Mouse (Mus musculus) midbrain, embryonic 12.5 days (tissue): ENCODE measurements at regions not wholly inside any gene's neighbourhood (a gene's known extent, or its start where the extent isn't known, plus 50 kb on each side); places are given as distances from the start of the nearest gene placed in this dataset.

ENCODE experiments used
- ATAC-seq: fragments of 200-750 bp; cut with Nextera tagmentation; 2 replicates; pipeline ENCODE4 v1.8.0; 2017; ENCODE audit warnings: low read depth, moderate TSS enrichment, moderate library complexity; ENCODE audit not compliant: low FRiP score
- H3K27ac ChIP-seq: fragments of 300-500 bp; sonication (generic); replicated peaks from 2 replicates; pipeline ENCODE4 v1.5.1; 2016; ENCODE audit warnings: mild to moderate bottlenecking
- H3K27me3 ChIP-seq: fragments of 300-500 bp; sonication (generic); 2 replicates; pipeline ENCODE4 v1.6.1; 2016; ENCODE audit warnings: mild to moderate bottlenecking
- H3K36me3 ChIP-seq: fragments of 300-500 bp; sonication (generic); 2 replicates; pipeline ENCODE4 v1.6.1; 2016
- H3K4me1 ChIP-seq: fragments of 300-500 bp; sonication (generic); 2 replicates; pipeline ENCODE4 v1.6.1; 2016
- H3K4me2 ChIP-seq: fragments of 300-500 bp; sonication (generic); replicated peaks from 2 replicates; pipeline ENCODE4 v1.6.1; 2016; ENCODE audit warnings: mild to moderate bottlenecking, moderate library complexity
- H3K4me3 ChIP-seq: fragments of 300-500 bp; sonication (generic); 2 replicates; pipeline ENCODE4 v1.5.1; 2016; ENCODE audit warnings: mild to moderate bottlenecking
- H3K9ac ChIP-seq: fragments of 300-500 bp; sonication (generic); replicated peaks from 2 replicates; pipeline ENCODE4 v1.6.1; 2016; ENCODE audit warnings: mild to moderate bottlenecking, moderate library complexity
- H3K9me3 ChIP-seq: fragments of 300-500 bp; sonication (generic); 2 replicates; pipeline ENCODE4 v1.6.1; 2016; ENCODE audit warnings: mild to moderate bottlenecking
- WGBS: fragments of 180-500 bp; shearing (Covaris S2); methylation state at CpG from one replicate; pipeline ENCODE4 v1.1.7; 2016; 5-methylcytosine and 5-hydroxymethylcytosine counted together

- no peak overlapping the region for H3K9ac ChIP-seq
- 90% methylated on average over 7 of the region's 7 CpGs for WGBS
- no peaks in the 10 kb centered on the region for H3K9me3 ChIP-seq
- H3K27me3 ChIP-seq: no peaks in the 10 kb centered on the region
- H3K27ac ChIP-seq: no peak overlapping the region
- no peaks in the 10 kb centered on the region for H3K4me1 ChIP-seq
- no peak overlapping the region for H3K4me3 ChIP-seq
- no peaks in the 10 kb centered on the region for H3K36me3 ChIP-seq
- ATAC-seq: no peak
- H3K4me2 ChIP-seq: no peak overlapping the region
Observed at GRCm38 (mm10) chr10:111767011-111767720, 205.3 kb upstream of the Krr1 start.

GRCm38 (mm10) chr10:111767813-111768455, 204.5 kb upstream of the Krr1 start:
- Histone ChIP-seq H3K4me1 (no peaks in the 10 kb centered on the region), H3K36me3 (no peaks in the 10 kb centered on the region), H3K27me3 (no peaks in the 10 kb centered on the region), H3K9me3 (no peaks in the 10 kb centered on the region), H3K4me2 (no peak overlapping the region), H3K9ac (no peak overlapping the region), H3K4me3 (no peak overlapping the region), H3K27ac (no peak overlapping the region)
- WGBS: 92% methylated on average over 14 of the region's 14 CpGs
- ATAC-seq: no peak

- Histone ChIP-seq H3K9ac (no peak overlapping the region), H3K4me3 (no peak overlapping the region), H3K27me3 (no peaks in the 10 kb centered on the region), H3K4me2 (no peak overlapping the region), H3K9me3 (no peaks in the 10 kb centered on the region), H3K4me1 (no peaks in the 10 kb centered on the region), H3K36me3 (no peaks in the 10 kb centered on the region), H3K27ac (no peak overlapping the region)
- ATAC-seq: no peak
- 89% methylated on average over 9 of the region's 9 CpGs for WGBS
Observed at GRCm38 (mm10) chr10:111769486-111770002, 202.9 kb upstream of the Krr1 start.

- no peak for ATAC-seq
- Histone ChIP-seq H3K4me2 (no peak overlapping the region), H3K9ac (no peak overlapping the region), H3K27ac (no peak overlapping the region), H3K4me1 (no peaks in the 10 kb centered on the region), H3K36me3 (no peaks in the 10 kb centered on the region), H3K4me3 (no peak overlapping the region), H3K27me3 (no peaks in the 10 kb centered on the region), H3K9me3 (no peaks in the 10 kb centered on the region)
- WGBS: 94% methylated on average over 2 of the region's 2 CpGs
Observed at GRCm38 (mm10) chr10:111770027-111770426, 202.4 kb upstream of the Krr1 start.

- no peaks in the 10 kb centered on the region for H3K36me3 ChIP-seq
Observed at GRCm38 (mm10) chr10:111771010-111771409, 201.5 kb upstream of the Krr1 start.

GRCm38 (mm10) chr10:111777559-111777958, 194.9 kb upstream of the Krr1 start:
- Histone ChIP-seq H3K4me1 (no peaks in the 10 kb centered on the region), H3K36me3 (no peaks in the 10 kb centered on the region), H3K27ac (no peak overlapping the region), H3K4me2 (no peak overlapping the region), H3K4me3 (no peak overlapping the region), H3K27me3 (no peaks in the 10 kb centered on the region), H3K9ac (no peak overlapping the region), H3K9me3 (no peaks in the 10 kb centered on the region)
- ATAC-seq: no peak

More at GRCm38 (mm10) chr10:111771010-111771409, 201.5 kb upstream of the Krr1 start:
- Histone ChIP-seq H3K4me3 (no peak overlapping the region), H3K27me3 (no peaks in the 10 kb centered on the region), H3K9ac (no peak overlapping the region), H3K4me2 (no peak overlapping the region), H3K4me1 (no peaks in the 10 kb centered on the region), H3K27ac (no peak overlapping the region), H3K9me3 (no peaks in the 10 kb centered on the region)
- ATAC-seq: no peak
- 87% methylated on average over 4 of the region's 4 CpGs for WGBS

- no peak overlapping the region for H3K4me3 ChIP-seq
- H3K27me3 ChIP-seq: no peaks in the 10 kb centered on the region
- H3K4me2 ChIP-seq: no peak overlapping the region
- H3K4me1 ChIP-seq: no peaks in the 10 kb centered on the region
- H3K27ac ChIP-seq: no peak overlapping the region
- no peak for ATAC-seq
- no peaks in the 10 kb centered on the region for H3K36me3 ChIP-seq
- no peak overlapping the region for H3K9ac ChIP-seq
- no peaks in the 10 kb centered on the region for H3K9me3 ChIP-seq
- 82% methylated on average over 5 of the region's 5 CpGs for WGBS
Observed at GRCm38 (mm10) chr10:111778111-111778510, 194.4 kb upstream of the Krr1 start.

- H3K4me3 ChIP-seq: no peak overlapping the region
- ATAC-seq: no peak
- H3K4me1 ChIP-seq: no peaks in the 10 kb centered on the region
- no peaks in the 10 kb centered on the region for H3K9me3 ChIP-seq
- H3K36me3 ChIP-seq: no peaks in the 10 kb centered on the region
- H3K9ac ChIP-seq: no peak overlapping the region
- H3K27ac ChIP-seq: no peak overlapping the region
- no peak overlapping the region for H3K4me2 ChIP-seq
- 92% methylated on average over 7 of the region's 7 CpGs for WGBS
- H3K27me3 ChIP-seq: no peaks in the 10 kb centered on the region
Observed at GRCm38 (mm10) chr10:111779956-111780355, 192.5 kb upstream of the Krr1 start.

- H3K4me1 ChIP-seq: no peaks in the 10 kb centered on the region
- ATAC-seq: no peak
- H3K36me3 ChIP-seq: no peaks in the 10 kb centered on the region
- H3K9ac ChIP-seq: no peak overlapping the region
- WGBS: 89% methylated on average over 22 of the region's 22 CpGs
- no peaks in the 10 kb centered on the region for H3K9me3 ChIP-seq
- no peak overlapping the region for H3K27ac ChIP-seq
- no peak overlapping the region for H3K4me3 ChIP-seq
- no peak overlapping the region for H3K4me2 ChIP-seq
- H3K27me3 ChIP-seq: no peaks in the 10 kb centered on the region
Observed at GRCm38 (mm10) chr10:111782195-111782810, 190.2 kb upstream of the Krr1 start.

- Histone ChIP-seq H3K4me1 (no peaks in the 10 kb centered on the region), H3K27ac (no peak overlapping the region), H3K4me3 (no peak overlapping the region), H3K36me3 (no peaks in the 10 kb centered on the region), H3K9me3 (no peaks in the 10 kb centered on the region), H3K27me3 (no peaks in the 10 kb centered on the region), H3K9ac (no peak overlapping the region), H3K4me2 (no peak overlapping the region)
- no peak for ATAC-seq
- 59% methylated on average over 3 of the region's 3 CpGs for whole genome bisulfite sequencing
Observed at GRCm38 (mm10) chr10:111783496-111783895, 189.0 kb upstream of the Krr1 start.

- H3K27ac ChIP-seq: no peak overlapping the region
- H3K9ac ChIP-seq: no peak overlapping the region
- no peak overlapping the region for H3K4me2 ChIP-seq
- 79% methylated on average over 12 of the region's 12 CpGs for WGBS
- no peaks in the 10 kb centered on the region for H3K36me3 ChIP-seq
- H3K9me3 ChIP-seq: no peaks in the 10 kb centered on the region
- no peak overlapping the region for H3K4me3 ChIP-seq
- no peaks in the 10 kb centered on the region for H3K27me3 ChIP-seq
- no peak for ATAC-seq
- H3K4me1 ChIP-seq: no peaks in the 10 kb centered on the region
Observed at GRCm38 (mm10) chr10:111784065-111784853, 188.2 kb upstream of the Krr1 start.

GRCm38 (mm10) chr10:111787175-111787574, 185.3 kb upstream of the Krr1 start:
- Histone ChIP-seq H3K9ac (no peak overlapping the region), H3K9me3 (no peaks in the 10 kb centered on the region), H3K4me3 (no peak overlapping the region), H3K36me3 (no peaks in the 10 kb centered on the region), H3K27ac (peak overlapping the region; percentile 25; the same call in 1 of the 2 replicates), H3K4me1 (no peaks in the 10 kb centered on the region), H3K27me3 (no peaks in the 10 kb centered on the region), H3K4me2 (no peak overlapping the region)
- ATAC-seq: no peak
- WGBS: 58% methylated on average over 9 of the region's 9 CpGs
